Mouse (Mus musculus) retina, postnatal 1 day (tissue): ENCODE data around the gene Gm1110.
"Not testable (repeated sequence)": the region's sequence is repeated elsewhere in the genome, so short reads cannot be mapped to it uniquely, and the experiment has no call there.

Experiments
- DNase-seq: peaks from one replicate; pipeline ENCODE4 v3.0.0-alpha.2; 2012

Gm1110 gene

GRCm38 (mm10) chr9:26922909-26923526 lies at the start of gene Gm1110:
Gene Gm1110 (minus strand): TSS chr9:26923111.
- no peak for DNase-seq

- no peak for DNase-seq
Measured at GRCm38 (mm10) chr9:26947790-26948189, 24.9 kb upstream of the Gm1110 start.

GRCm38 (mm10) chr9:26924146-26924545 lies 1.2 kb upstream of the Gm1110 start:
- no peak for DNase-seq

- no peak for DNase-seq
Measured at GRCm38 (mm10) chr9:26919778-26920177, 3.1 kb downstream of the Gm1110 start.

GRCm38 (mm10) chr9:26913150-26913549 lies 9.8 kb downstream of the Gm1110 start:
- no peak for DNase-seq

GRCm38 (mm10) chr9:26911251-26911650 lies 11.7 kb downstream of the Gm1110 start:
- no peak for DNase-seq

- DNase-seq: not testable (repeated sequence)
Measured at GRCm38 (mm10) chr9:26869856-26870255, 53.1 kb downstream of the Gm1110 start.

GRCm38 (mm10) chr9:26860751-26861150 lies 62.2 kb downstream of the Gm1110 start, which contains the start of gene Glb1l3:
Gene Glb1l3 (minus strand): TSS chr9:26860890.
- no peak for DNase-seq

GRCm38 (mm10) chr9:26831089-26831488 lies 91.8 kb downstream of the Gm1110 start:
- DNase-seq: no peak
